Mouse (Mus musculus): ENCODE results near the gene 9930022D16Rik. TPM values are rescaled to one million over a fixed set of nuclear protein-coding genes. Genes with fewer than 3 reads are reported as not detected.

Gene 9930022D16Rik
- polyA plus RNA-seq, 1 experiment from 2014 or later = not detected

DNA sequence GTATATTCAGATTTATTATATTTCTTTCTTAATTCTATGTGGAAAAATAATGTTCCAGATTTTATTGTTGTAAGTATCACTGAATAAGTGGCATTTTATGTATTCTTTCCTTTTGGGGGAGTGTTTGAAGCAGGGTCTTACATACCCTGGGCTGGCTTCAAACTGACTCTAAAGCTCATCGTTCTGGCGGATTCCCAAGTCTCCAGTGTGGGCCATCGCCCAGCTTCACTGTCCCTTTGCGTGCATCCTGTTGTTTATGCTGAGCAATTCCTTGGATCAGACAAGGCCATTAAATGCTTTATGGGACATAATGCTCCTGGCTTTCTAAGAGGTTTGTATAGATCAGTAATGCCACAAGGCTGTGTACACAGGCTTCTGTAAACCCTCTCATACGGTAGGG lies 24.7 kb upstream of the 9930022D16Rik start:
- H3K4me3 ChIP-seq (replicated peaks) = no peak overlapping the region
- H3K4me1 ChIP-seq = peaks cover 2% of the 10 kb centered on the region; the same call in 1 of the 2 replicates
- 98% methylated on average over 5 of the region's 5 CpGs for WGBS
- no peak overlapping the region for H3K4me2 ChIP-seq
- no peak overlapping the region for H3K9ac ChIP-seq
- H3K27me3 ChIP-seq = no peaks in the 10 kb centered on the region
- no peak overlapping the region for H3K27ac ChIP-seq
- peaks cover 7% of the 10 kb centered on the region for H3K36me3 ChIP-seq (replicated peaks)
- ATAC-seq (ENCODE audit: low FRiP score) = no peak
- H3K9me3 ChIP-seq = no peaks in the 10 kb centered on the region

- no peak overlapping the region for H3K9ac ChIP-seq
- ATAC-seq (ENCODE audit: low FRiP score) = no peak
- no peak overlapping the region for H3K27ac ChIP-seq
- H3K27me3 ChIP-seq = no peaks in the 10 kb centered on the region
- 81% methylated on average over 7 of the region's 7 CpGs for WGBS
- no peaks in the 10 kb centered on the region for H3K4me1 ChIP-seq
- no peak overlapping the region for H3K4me3 ChIP-seq (replicated peaks)
- H3K36me3 ChIP-seq (replicated peaks) = peaks cover 10% of the 10 kb centered on the region
- H3K9me3 ChIP-seq = no peaks in the 10 kb centered on the region
- no peak overlapping the region for H3K4me2 ChIP-seq
Measured at GRCm38 (mm10) chr11:109391200-109391599, 22.5 kb upstream of the 9930022D16Rik start.

DNA sequence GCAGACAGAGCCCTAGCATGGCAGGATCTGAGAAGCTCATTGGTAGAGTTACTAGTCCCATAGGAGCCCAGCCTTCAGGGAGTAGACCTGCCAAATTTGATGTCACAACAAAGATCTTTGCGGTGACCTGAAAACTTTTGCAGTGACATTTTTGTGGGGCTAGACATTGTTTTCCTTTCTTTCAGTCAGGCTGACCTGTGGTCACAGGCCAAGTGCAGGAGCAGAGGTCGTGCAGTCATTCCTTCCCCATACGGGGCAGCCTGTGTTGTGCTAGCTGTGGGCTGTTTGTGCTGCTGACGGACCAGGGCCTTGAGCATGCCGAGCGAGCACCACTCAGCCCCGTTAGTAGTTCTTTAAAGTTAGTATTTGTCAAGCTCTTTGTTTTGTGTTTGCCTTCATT lies 22.0 kb upstream of the 9930022D16Rik start:
- ATAC-seq (ENCODE audit: low FRiP score) = no peak
- 72% methylated on average over 7 of the region's 7 CpGs for WGBS
- Histone ChIP-seq H3K9me3 (no peaks in the 10 kb centered on the region), H3K4me3 (replicated peaks) (no peak overlapping the region), H3K27ac (no peak overlapping the region), H3K27me3 (no peaks in the 10 kb centered on the region), H3K9ac (no peak overlapping the region), H3K4me1 (no peaks in the 10 kb centered on the region), H3K36me3 (replicated peaks) (peaks cover 15% of the 10 kb centered on the region), H3K4me2 (no peak overlapping the region)

GRCm38 (mm10) chr11:109392601-109393000 lies 21.1 kb upstream of the 9930022D16Rik start:
- 93% methylated on average over 9 of the region's 9 CpGs for WGBS

GRCm38 (mm10) chr11:109394758-109395157 lies 19.0 kb upstream of the 9930022D16Rik start:
- no peak overlapping the region for H3K4me3 ChIP-seq (replicated peaks)
- H3K9ac ChIP-seq = no peak overlapping the region
- H3K27me3 ChIP-seq = no peaks in the 10 kb centered on the region
- ATAC-seq (ENCODE audit: low FRiP score) = no peak
- H3K9me3 ChIP-seq = no peaks in the 10 kb centered on the region
- 92% methylated on average over 9 of the region's 9 CpGs for WGBS
- H3K4me1 ChIP-seq = no peaks in the 10 kb centered on the region
- no peak overlapping the region for H3K4me2 ChIP-seq
- H3K36me3 ChIP-seq (replicated peaks) = peaks cover 35% of the 10 kb centered on the region
- no peak overlapping the region for H3K27ac ChIP-seq

More at GRCm38 (mm10) chr11:109392601-109393000, 21.1 kb upstream of the 9930022D16Rik start:
- Histone ChIP-seq H3K36me3 (replicated peaks) (peaks cover 24% of the 10 kb centered on the region), H3K4me1 (no peaks in the 10 kb centered on the region), H3K4me2 (no peak overlapping the region), H3K27me3 (no peaks in the 10 kb centered on the region), H3K27ac (no peak overlapping the region), H3K9me3 (no peaks in the 10 kb centered on the region), H3K9ac (no peak overlapping the region), H3K4me3 (replicated peaks) (no peak overlapping the region)
- ATAC-seq (ENCODE audit: low FRiP score) = no peak

- WGBS = 96% methylated on average over 9 of the region's 9 CpGs
- no peak overlapping the region for H3K9ac ChIP-seq
- ATAC-seq (ENCODE audit: low FRiP score) = no peak
- no peak overlapping the region for H3K27ac ChIP-seq
- no peaks in the 10 kb centered on the region for H3K4me1 ChIP-seq
- no peak overlapping the region for H3K4me2 ChIP-seq
- H3K9me3 ChIP-seq = no peaks in the 10 kb centered on the region
- H3K36me3 ChIP-seq (replicated peaks) = peaks cover 37% of the 10 kb centered on the region
- H3K4me3 ChIP-seq (replicated peaks) = no peak overlapping the region
- H3K27me3 ChIP-seq = no peaks in the 10 kb centered on the region
Measured at GRCm38 (mm10) chr11:109395291-109395690, 18.4 kb upstream of the 9930022D16Rik start.

- Histone ChIP-seq H3K4me3 (replicated peaks) (no peak overlapping the region), H3K27ac (no peak overlapping the region), H3K4me1 (no peaks in the 10 kb centered on the region), H3K9me3 (no peaks in the 10 kb centered on the region), H3K36me3 (replicated peaks) (peaks cover 1% of the 10 kb centered on the region; the same call in 1 of the 2 replicates), H3K9ac (no peak overlapping the region), H3K27me3 (no peaks in the 10 kb centered on the region), H3K4me2 (no peak overlapping the region)
- ATAC-seq (ENCODE audit: low FRiP score) = no peak
- WGBS = 86% methylated on average over 5 of the region's 5 CpGs
Measured at GRCm38 (mm10) chr11:109406431-109406830, 7.3 kb upstream of the 9930022D16Rik start.

GRCm38 (mm10) chr11:109410197-109410980 lies 3.3 kb upstream of the 9930022D16Rik start:
- Histone ChIP-seq H3K27ac (no peak overlapping the region), H3K4me3 (replicated peaks) (no peak overlapping the region), H3K9ac (no peak overlapping the region), H3K27me3 (no peaks in the 10 kb centered on the region), H3K9me3 (no peaks in the 10 kb centered on the region), H3K36me3 (replicated peaks) (no peaks in the 10 kb centered on the region), H3K4me2 (no peak overlapping the region), H3K4me1 (no peaks in the 10 kb centered on the region)
- WGBS = 91% methylated on average over 15 of the region's 15 CpGs
- no peak for ATAC-seq (ENCODE audit: low FRiP score)

DNA sequence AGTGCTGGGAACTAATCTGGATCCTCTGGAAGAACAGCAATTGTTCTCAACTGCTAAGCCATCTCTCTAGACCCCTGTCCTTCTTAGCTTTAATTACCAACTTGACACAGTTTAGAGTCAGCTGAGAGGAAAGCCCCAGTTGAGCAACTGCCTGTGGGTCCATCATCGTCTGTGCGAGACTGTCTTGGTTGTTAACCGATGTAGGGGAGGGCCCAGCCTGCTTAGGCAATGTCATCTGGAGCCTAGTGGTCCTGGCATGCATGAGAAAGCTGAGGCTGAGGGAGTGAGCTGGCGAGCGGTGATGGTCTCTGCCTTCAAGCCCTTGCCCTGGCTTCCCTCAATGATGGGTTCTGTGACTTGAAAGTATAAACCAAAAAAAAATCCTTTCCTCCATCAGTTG lies 1.1 kb downstream of the 9930022D16Rik start:
- Histone ChIP-seq H3K4me1 (0 out of 2 replicates have a peak, but pooled peaks cover 2% of the 10 kb centered on the region), H3K9me3 (no peaks in the 10 kb centered on the region), H3K9ac (no peak overlapping the region), H3K4me3 (replicated peaks) (no peak overlapping the region), H3K4me2 (no peak overlapping the region), H3K27ac (no peak overlapping the region), H3K36me3 (replicated peaks) (no peaks in the 10 kb centered on the region), H3K27me3 (no peaks in the 10 kb centered on the region)
- ATAC-seq (ENCODE audit: low FRiP score) = no peak
- WGBS = 91% methylated on average over 5 of the region's 5 CpGs

GRCm38 (mm10) chr11:109416709-109417420 lies 3.1 kb downstream of the 9930022D16Rik start:
- 89% methylated on average over 8 of the region's 8 CpGs for WGBS
- no peak for ATAC-seq (ENCODE audit: low FRiP score)
- H3K4me1 ChIP-seq = 0 out of 2 replicates have a peak, but pooled peaks cover 2% of the 10 kb centered on the region
- H3K27ac ChIP-seq = no peak overlapping the region
- no peak overlapping the region for H3K9ac ChIP-seq
- no peak overlapping the region for H3K4me2 ChIP-seq
- H3K4me3 ChIP-seq (replicated peaks) = no peak overlapping the region
- no peaks in the 10 kb centered on the region for H3K27me3 ChIP-seq
- H3K36me3 ChIP-seq (replicated peaks) = no peaks in the 10 kb centered on the region
- no peaks in the 10 kb centered on the region; the same call in 1 of the 2 replicates for H3K9me3 ChIP-seq

DNA sequence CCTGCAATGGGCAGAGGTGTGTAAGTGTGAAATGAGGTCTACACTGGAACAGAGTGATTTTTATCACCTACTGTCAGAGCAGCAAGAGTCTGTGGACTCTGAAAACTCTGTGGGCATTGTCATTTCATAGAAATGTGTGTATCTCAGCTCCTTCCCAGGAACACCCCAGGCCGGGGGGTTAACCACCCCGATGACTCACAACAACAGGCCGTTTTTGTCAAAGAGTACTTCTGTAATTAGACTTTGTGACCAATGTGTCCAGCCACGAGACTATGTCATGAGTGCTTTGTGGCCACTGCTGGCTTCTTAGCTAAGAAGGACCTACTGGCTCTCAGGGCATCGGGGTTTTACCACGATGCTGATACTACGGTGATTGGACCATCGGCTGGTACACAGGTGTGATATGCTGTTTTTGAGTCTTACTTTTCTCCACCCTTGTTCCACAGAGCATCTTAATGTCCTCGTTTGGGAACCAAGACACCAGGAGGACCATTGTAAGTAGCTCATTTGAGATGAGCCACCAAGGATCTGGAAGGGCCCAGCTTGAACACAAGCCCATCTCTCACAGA lies 3.8 kb downstream of the 9930022D16Rik start:
- Histone ChIP-seq H3K4me2 (no peak overlapping the region), H3K36me3 (replicated peaks) (no peaks in the 10 kb centered on the region), H3K4me1 (0 out of 2 replicates have a peak, but pooled peaks cover 2% of the 10 kb centered on the region), H3K9ac (no peak overlapping the region), H3K27me3 (no peaks in the 10 kb centered on the region), H3K9me3 (peaks cover 5% of the 10 kb centered on the region), H3K4me3 (replicated peaks) (no peak overlapping the region), H3K27ac (no peak overlapping the region)
- WGBS = 87% methylated on average over 9 of the region's 9 CpGs
- ATAC-seq (ENCODE audit: low FRiP score) = no peak

- Histone ChIP-seq H3K4me3 (replicated peaks) (no peak overlapping the region), H3K4me1 (0 out of 2 replicates have a peak, but pooled peaks cover 2% of the 10 kb centered on the region), H3K9me3 (peaks cover 5% of the 10 kb centered on the region), H3K27ac (no peak overlapping the region), H3K36me3 (replicated peaks) (no peaks in the 10 kb centered on the region), H3K27me3 (no peaks in the 10 kb centered on the region), H3K9ac (no peak overlapping the region), H3K4me2 (no peak overlapping the region)
- no peak for ATAC-seq (ENCODE audit: low FRiP score)
- WGBS = 46% methylated on average over 4 of the region's 4 CpGs
Measured at GRCm38 (mm10) chr11:109419461-109419860, 5.7 kb downstream of the 9930022D16Rik start.
